Mouse (Mus musculus) liver, embryonic 14.5 days (tissue): ENCODE measurements at regions not wholly inside any gene's neighbourhood (a gene's known extent, or its start where the extent isn't known, plus 50 kb on each side); places are given as distances from the start of the nearest gene placed in this dataset.

Source experiments
- CTCF ChIP-seq: IDR thresholded peaks from 2 replicates; pipeline ENCODE4 v1.5.1; 2016; ENCODE audit warnings: antibody characterized with exemption, low read depth, control low read depth
- EP300 ChIP-seq: IDR thresholded peaks from 2 replicates; pipeline ENCODE4 v1.6.1; 2016; ENCODE audit warnings: antibody characterized with exemption, low read depth

GRCm38 (mm10) chr14:25361129-25361528 is 97.9 kb upstream of the Zmiz1 start:
- TF ChIP-seq CTCF (no peak), EP300 (no peak)
